Mouse (Mus musculus): Measurements from ENCODE around the gene Olfr1349.
"Not testable (repeated sequence)": the region's sequence is repeated elsewhere in the genome, so short reads cannot be mapped to it uniquely, and the experiment has no call there.

Gene Olfr1349

GRCm38 (mm10) chr7:6522850-6523249, at the start of gene Olfr1349:
Olfr1349 (minus strand) TSS chr7:6522950.
- in situ Hi-C loops (cut with MboI, MseI), result no loop called here

GRCm38 (mm10) chr7:6564541-6564940, 41.8 kb upstream of the Olfr1349 start, which contains the start of gene Olfr1350:
Olfr1350 (plus strand) TSS chr7:6564841.
- in situ Hi-C loops (cut with MboI, MseI), result no loop called here

GRCm38 (mm10) chr7:6526141-6526540, 3.4 kb upstream of the Olfr1349 start:
- in situ Hi-C loops (cut with MboI, MseI), result loop anchor here (5.0 kb wide), 2 partner anchors 169 to 179 kb away; no protein-coding TSS in a partner anchor

GRCm38 (mm10) chr7:6525001-6525400, 2.3 kb upstream of the Olfr1349 start:
- in situ Hi-C loops (cut with MboI, MseI), result loop anchor here (5.0 kb wide), 2 partner anchors 168 to 178 kb away; no protein-coding TSS in a partner anchor

- in situ Hi-C loops (cut with MboI, MseI), result no loop called here
Measured at GRCm38 (mm10) chr7:6521666-6522065, 1.1 kb downstream of the Olfr1349 start.

GRCm38 (mm10) chr7:6508648-6509047, 14.1 kb downstream of the Olfr1349 start, which contains the start of gene Olfr1348:
Olfr1348 (minus strand) TSS chr7:6508748.
- in situ Hi-C loops (cut with MboI, MseI), result no loop called here

- in situ Hi-C loops (cut with MboI, MseI), result no loop called here
Measured at GRCm38 (mm10) chr7:6499655-6500054, 23.1 kb downstream of the Olfr1349 start, which contains the start of gene Olfr1347. Olfr1347 (minus strand) TSS chr7:6499755.

- in situ Hi-C loops (cut with MboI, MseI), result no loop called here
Measured at GRCm38 (mm10) chr7:6486841-6487240, 35.9 kb downstream of the Olfr1349 start, which contains the start of gene Olfr5. Olfr5 (minus strand) TSS chr7:6486941.

- in situ Hi-C loops (cut with MboI, MseI), result not testable (repeated sequence)
Measured at GRCm38 (mm10) chr7:6477633-6478032, 45.1 kb downstream of the Olfr1349 start.

GRCm38 (mm10) chr7:6466951-6467350, 55.8 kb downstream of the Olfr1349 start, which contains the start of gene Olfr1346:
Olfr1346 (plus strand) TSS chr7:6467101.
- in situ Hi-C loops (cut with MboI, MseI), result no loop called here

Measured in T-helper 17 cell (primary cell).